Mouse (Mus musculus) heart, embryonic 15.5 days (tissue): ENCODE measurements at regions not wholly inside any gene's neighbourhood (a gene's known extent, or its start where the extent isn't known, plus 50 kb on each side); places are given as distances from the start of the nearest gene placed in this dataset.

Source experiments
- ATAC-seq: fragments of 200-750 bp; cut with Nextera tagmentation; replicated peaks from 2 replicates; pipeline ENCODE4 v1.8.0; 2017; ENCODE audit warnings: low read depth, moderate TSS enrichment; ENCODE audit not compliant: insufficient number of reproducible peaks, insufficient read depth, low FRiP score
- H3K27ac ChIP-seq: fragments of 300-500 bp; sonication (generic); 2 replicates; pipeline ENCODE4 v1.5.1; 2015; ENCODE audit warnings: mild to moderate bottlenecking, inconsistent platforms
- H3K27me3 ChIP-seq: fragments of 300-500 bp; sonication (generic); 2 replicates; pipeline ENCODE4 v1.6.1; 2015; ENCODE audit warnings: inconsistent platforms
- H3K36me3 ChIP-seq: fragments of 300-500 bp; sonication (generic); 2 replicates; pipeline ENCODE4 v1.6.1; 2015; ENCODE audit warnings: mild to moderate bottlenecking, inconsistent platforms
- H3K4me1 ChIP-seq: fragments of 300-500 bp; sonication (generic); replicated peaks from 2 replicates; pipeline ENCODE4 v1.6.1; 2015; ENCODE audit warnings: inconsistent platforms
- H3K4me2 ChIP-seq: fragments of 300-500 bp; sonication (generic); 2 replicates; pipeline ENCODE4 v1.6.1; 2015; ENCODE audit warnings: inconsistent platforms, mild to moderate bottlenecking, moderate library complexity
- H3K4me3 ChIP-seq: fragments of 300-500 bp; sonication (generic); 2 replicates; pipeline ENCODE4 v1.5.1; 2015; ENCODE audit warnings: mild to moderate bottlenecking, inconsistent platforms
- H3K9ac ChIP-seq: fragments of 300-500 bp; sonication (generic); 2 replicates; pipeline ENCODE4 v1.6.1; 2015; ENCODE audit warnings: mild to moderate bottlenecking, inconsistent platforms
- H3K9me3 ChIP-seq: fragments of 300-500 bp; sonication (generic); replicated peaks from 2 replicates; pipeline ENCODE4 v1.6.1; 2016; ENCODE audit warnings: inconsistent platforms
- WGBS: fragments of 180-500 bp; shearing (Covaris S2); methylation state at CpG from one replicate; pipeline ENCODE4 v1.1.7; 2015; ENCODE audit warnings: mixed read lengths; 5-methylcytosine and 5-hydroxymethylcytosine counted together

DNA sequence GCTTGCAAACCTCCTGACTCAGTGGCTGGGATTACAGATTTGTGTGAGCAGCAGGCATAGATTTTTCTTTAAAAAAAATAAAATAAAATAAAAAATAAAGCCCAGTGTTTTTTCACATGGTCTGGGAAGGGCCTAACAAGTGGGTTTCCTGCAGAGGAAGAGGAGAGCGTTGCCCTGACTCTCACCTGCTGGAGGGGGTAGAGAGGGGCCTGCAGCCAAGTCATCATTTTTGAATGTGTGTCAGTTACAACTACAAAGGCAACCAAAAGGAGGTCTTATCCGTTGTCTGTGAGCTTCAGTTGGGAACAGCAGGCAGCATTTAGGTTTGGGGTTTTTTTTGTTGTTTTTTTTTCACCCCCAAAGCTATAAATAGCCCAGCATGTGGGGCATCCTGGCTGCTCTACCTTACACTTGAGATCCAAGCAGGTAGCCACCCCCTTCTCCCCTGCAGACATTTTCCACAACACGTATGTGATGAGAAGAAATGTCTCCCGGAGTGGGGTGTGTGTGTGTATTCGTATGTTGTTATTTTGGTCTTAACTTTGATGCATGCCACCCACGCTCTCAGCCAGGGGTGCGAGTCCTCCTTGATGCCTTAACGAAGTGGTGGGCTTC lies 285.7 kb upstream of the 4930412O13Rik start:
- Histone ChIP-seq H3K27me3 (no peaks in the 10 kb centered on the region), H3K27ac (no peak overlapping the region), H3K9me3 (no peaks in the 10 kb centered on the region), H3K36me3 (no peaks in the 10 kb centered on the region), H3K4me1 (0 out of 2 replicates have a peak, but pooled peaks cover 3% of the 10 kb centered on the region), H3K9ac (no peak overlapping the region), H3K4me3 (no peak overlapping the region), H3K4me2 (no peak overlapping the region)
- no peak for ATAC-seq
- WGBS, result 63% methylated on average over 8 of the region's 8 CpGs

GRCm38 (mm10) chr2:9596135-9596534 lies 284.9 kb upstream of the 4930412O13Rik start:
- Histone ChIP-seq H3K9ac (no peak overlapping the region), H3K27ac (no peak overlapping the region), H3K4me3 (no peak overlapping the region), H3K36me3 (no peaks in the 10 kb centered on the region), H3K9me3 (no peaks in the 10 kb centered on the region), H3K4me2 (no peak overlapping the region), H3K4me1 (0 out of 2 replicates have a peak, but pooled peaks cover 3% of the 10 kb centered on the region), H3K27me3 (no peaks in the 10 kb centered on the region)
- WGBS, result 58% methylated on average over 12 of the region's 12 CpGs
- no peak for ATAC-seq

GRCm38 (mm10) chr2:9604984-9605383 lies 276.1 kb upstream of the 4930412O13Rik start:
- Histone ChIP-seq H3K4me2 (no peak overlapping the region), H3K9ac (no peak overlapping the region), H3K4me3 (no peak overlapping the region), H3K27me3 (no peaks in the 10 kb centered on the region), H3K36me3 (no peaks in the 10 kb centered on the region), H3K4me1 (no peaks in the 10 kb centered on the region), H3K27ac (no peak overlapping the region), H3K9me3 (no peaks in the 10 kb centered on the region)
- no peak for ATAC-seq
- WGBS, result 83% methylated on average over 6 of the region's 6 CpGs

DNA sequence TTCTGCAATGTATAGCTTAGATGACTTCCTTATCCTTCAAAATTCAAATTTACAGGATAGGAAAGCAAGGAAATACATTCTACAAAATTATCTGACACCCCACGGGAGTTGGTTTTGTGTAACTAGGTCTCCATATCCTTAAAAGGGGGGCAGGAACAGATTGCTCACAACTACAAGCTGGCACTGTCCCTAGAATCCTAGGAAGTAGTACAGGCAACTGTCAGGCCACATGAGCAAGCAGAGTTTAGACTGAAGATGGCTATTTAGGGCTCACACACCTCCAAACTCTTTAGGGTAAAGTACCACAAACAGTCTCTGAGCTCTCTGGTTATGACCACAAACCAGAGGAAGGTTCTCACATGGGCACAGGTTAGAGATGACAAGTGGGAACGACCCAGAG lies 273.5 kb upstream of the 4930412O13Rik start:
- WGBS, result 65% methylated on average over 2 of the region's 2 CpGs
- H3K4me3 ChIP-seq, result no peak overlapping the region

GRCm38 (mm10) chr2:9614415-9614814 lies 266.6 kb upstream of the 4930412O13Rik start:
- H3K36me3 ChIP-seq, result no peaks in the 10 kb centered on the region
- H3K27me3 ChIP-seq, result no peaks in the 10 kb centered on the region
- no peak for ATAC-seq
- H3K9me3 ChIP-seq, result no peaks in the 10 kb centered on the region
- H3K4me2 ChIP-seq, result no peak overlapping the region
- no peak overlapping the region for H3K9ac ChIP-seq
- H3K4me1 ChIP-seq, result no peaks in the 10 kb centered on the region
- no peak overlapping the region for H3K27ac ChIP-seq
- no peak overlapping the region for H3K4me3 ChIP-seq
- WGBS, result 79% methylated on average over 2 of the region's 2 CpGs

More for the DNA sequence above, 273.5 kb upstream of the 4930412O13Rik start:
- Histone ChIP-seq H3K36me3 (no peaks in the 10 kb centered on the region), H3K4me1 (no peaks in the 10 kb centered on the region), H3K4me2 (no peak overlapping the region), H3K9me3 (no peaks in the 10 kb centered on the region), H3K27ac (no peak overlapping the region), H3K27me3 (no peaks in the 10 kb centered on the region), H3K9ac (no peak overlapping the region)
- no peak for ATAC-seq

DNA sequence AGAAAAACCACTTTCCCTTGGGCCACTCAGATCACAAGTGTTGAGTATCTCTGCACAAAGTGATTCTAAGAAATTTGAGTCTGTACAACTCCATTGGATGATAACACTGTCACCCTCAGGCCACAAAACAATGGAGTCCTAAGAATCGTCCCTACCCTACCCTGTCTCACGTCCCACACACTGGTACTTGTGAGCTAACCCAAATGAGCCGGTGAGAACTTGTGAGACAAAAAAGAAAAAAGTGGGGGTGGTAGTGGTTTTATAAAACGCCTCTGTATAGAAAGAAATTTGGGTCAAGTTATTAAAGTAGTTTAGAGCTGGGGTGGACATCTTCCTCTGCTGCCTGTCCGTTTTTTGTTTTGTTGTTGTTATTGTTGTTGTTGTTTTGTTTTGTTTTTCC lies 264.8 kb upstream of the 4930412O13Rik start:
- ATAC-seq, result no peak
- H3K27me3 ChIP-seq, result no peaks in the 10 kb centered on the region
- no peaks in the 10 kb centered on the region for H3K9me3 ChIP-seq
- no peaks in the 10 kb centered on the region for H3K36me3 ChIP-seq
- H3K4me1 ChIP-seq, result peaks cover 6% of the 10 kb centered on the region
- no peak overlapping the region for H3K4me3 ChIP-seq
- WGBS, result 75% methylated on average over 5 of the region's 5 CpGs
- no peak overlapping the region for H3K4me2 ChIP-seq
- H3K9ac ChIP-seq, result no peak overlapping the region
- no peak overlapping the region for H3K27ac ChIP-seq

- 0 out of 2 replicates have a peak overlapping the region, but pooled peaks have one; percentile 1 for H3K4me2 ChIP-seq
These were observed 260.5 kb upstream of the 4930412O13Rik start for GRCm38 (mm10) chr2:9620303-9621244.

DNA sequence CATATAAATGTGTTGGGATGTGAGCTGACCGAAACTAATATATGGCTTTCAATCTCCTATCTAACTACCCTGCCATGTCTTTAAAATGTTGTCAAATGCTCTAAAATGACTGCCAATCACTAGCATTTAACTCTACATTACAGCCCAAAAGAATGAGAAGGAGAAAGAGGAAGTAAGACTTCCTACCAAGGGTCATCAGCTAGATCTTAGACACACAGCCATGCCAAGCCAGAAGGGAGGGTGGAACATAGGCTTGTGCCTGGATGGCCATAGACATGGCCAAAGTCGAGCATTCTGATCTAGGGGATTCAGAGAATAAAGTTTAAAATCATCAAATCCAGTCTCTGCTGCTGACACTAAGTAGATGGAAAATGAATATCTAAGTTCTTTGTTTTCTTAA lies 257.4 kb upstream of the 4930412O13Rik start:
- H3K4me2 ChIP-seq, result no peak overlapping the region
- H3K27ac ChIP-seq, result no peak overlapping the region
- ATAC-seq, result no peak
- H3K4me3 ChIP-seq, result no peak overlapping the region
- H3K4me1 ChIP-seq, result peaks cover 6% of the 10 kb centered on the region
- WGBS, result 79% methylated on average over 2 of the region's 2 CpGs
- H3K9ac ChIP-seq, result no peak overlapping the region
- H3K27me3 ChIP-seq, result no peaks in the 10 kb centered on the region
- no peaks in the 10 kb centered on the region for H3K36me3 ChIP-seq
- H3K9me3 ChIP-seq, result no peaks in the 10 kb centered on the region

More at GRCm38 (mm10) chr2:9620303-9621244, 260.5 kb upstream of the 4930412O13Rik start:
- no peaks in the 10 kb centered on the region for H3K36me3 ChIP-seq
- peak; percentile 85 for ATAC-seq
- H3K9ac ChIP-seq, result no peak overlapping the region
- peaks cover 6% of the 10 kb centered on the region for H3K4me1 ChIP-seq
- H3K27ac ChIP-seq, result no peak overlapping the region
- no peaks in the 10 kb centered on the region for H3K27me3 ChIP-seq
- H3K4me3 ChIP-seq, result no peak overlapping the region
- no peaks in the 10 kb centered on the region for H3K9me3 ChIP-seq
- WGBS, result 48% methylated on average over 21 of the region's 21 CpGs

GRCm38 (mm10) chr2:9628026-9628425 lies 253.0 kb upstream of the 4930412O13Rik start:
- Histone ChIP-seq H3K27me3 (no peaks in the 10 kb centered on the region), H3K4me2 (no peak overlapping the region), H3K9ac (no peak overlapping the region), H3K4me1 (no peaks in the 10 kb centered on the region), H3K27ac (no peak overlapping the region), H3K9me3 (no peaks in the 10 kb centered on the region), H3K4me3 (no peak overlapping the region), H3K36me3 (no peaks in the 10 kb centered on the region)
- WGBS, result 86% methylated on average over 3 of the region's 3 CpGs
- no peak for ATAC-seq

GRCm38 (mm10) chr2:9632719-9633446 lies 248.2 kb upstream of the 4930412O13Rik start:
- Histone ChIP-seq H3K36me3 (no peaks in the 10 kb centered on the region), H3K4me2 (no peak overlapping the region), H3K4me3 (no peak overlapping the region), H3K9me3 (no peaks in the 10 kb centered on the region), H3K4me1 (no peaks in the 10 kb centered on the region), H3K9ac (no peak overlapping the region), H3K27ac (no peak overlapping the region), H3K27me3 (no peaks in the 10 kb centered on the region)
- no peak for ATAC-seq
- 49% methylated on average over 15 of the region's 15 CpGs for WGBS

GRCm38 (mm10) chr2:9639262-9639661 lies 241.8 kb upstream of the 4930412O13Rik start:
- Histone ChIP-seq H3K4me3 (no peak overlapping the region), H3K4me2 (no peak overlapping the region), H3K27me3 (no peaks in the 10 kb centered on the region), H3K36me3 (no peaks in the 10 kb centered on the region), H3K9ac (no peak overlapping the region), H3K9me3 (no peaks in the 10 kb centered on the region), H3K4me1 (no peaks in the 10 kb centered on the region), H3K27ac (no peak overlapping the region)
- no peak for ATAC-seq
- 59% methylated on average over 5 of the region's 5 CpGs for WGBS
